Mouse (Mus musculus) right cerebral cortex, postnatal 14 days (tissue): ENCODE data around the gene Bnc1.
A peak's percentile ranks its signal among the peaks of the same experiment; 100 is the strongest.

Experiments used
- DNase-seq: peaks from one replicate; pipeline ENCODE4 v3.0.0; 2022

Bnc1 gene

GRCm38 (mm10) chr7:81992131-81993061 lies at the start of gene Bnc1:
Bnc1 (minus strand) TSS chr7:81992292.
- DNase-seq = no peak

GRCm38 (mm10) chr7:82033347-82033746 lies 41.3 kb upstream of the Bnc1 start:
- no peak for DNase-seq

- no peak for DNase-seq
These were observed 37.6 kb upstream of the Bnc1 start for GRCm38 (mm10) chr7:82029666-82030065.

GRCm38 (mm10) chr7:82025802-82026201 lies 33.7 kb upstream of the Bnc1 start:
- no peak for DNase-seq

DNA sequence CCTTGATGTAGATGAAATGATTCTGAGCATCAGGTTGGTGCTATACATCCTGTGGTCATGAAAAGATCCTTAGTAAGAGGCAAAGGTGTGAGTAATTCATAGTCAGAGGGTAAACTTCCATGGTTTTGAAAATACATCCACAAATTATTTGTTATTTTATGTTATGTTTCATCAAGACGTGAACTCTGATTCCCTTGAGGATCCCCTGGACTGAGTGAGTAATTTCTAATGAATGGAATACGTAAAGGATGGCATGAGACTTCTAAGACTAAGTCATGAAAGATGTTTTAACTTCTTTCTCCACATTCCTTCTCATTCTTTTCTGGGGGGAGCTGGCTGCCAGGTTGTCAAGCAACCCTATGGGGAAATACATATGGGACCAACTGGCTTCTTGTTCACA lies 31.6 kb upstream of the Bnc1 start:
- no peak for DNase-seq

GRCm38 (mm10) chr7:82022404-82022803 lies 30.3 kb upstream of the Bnc1 start:
- no peak for DNase-seq

DNA sequence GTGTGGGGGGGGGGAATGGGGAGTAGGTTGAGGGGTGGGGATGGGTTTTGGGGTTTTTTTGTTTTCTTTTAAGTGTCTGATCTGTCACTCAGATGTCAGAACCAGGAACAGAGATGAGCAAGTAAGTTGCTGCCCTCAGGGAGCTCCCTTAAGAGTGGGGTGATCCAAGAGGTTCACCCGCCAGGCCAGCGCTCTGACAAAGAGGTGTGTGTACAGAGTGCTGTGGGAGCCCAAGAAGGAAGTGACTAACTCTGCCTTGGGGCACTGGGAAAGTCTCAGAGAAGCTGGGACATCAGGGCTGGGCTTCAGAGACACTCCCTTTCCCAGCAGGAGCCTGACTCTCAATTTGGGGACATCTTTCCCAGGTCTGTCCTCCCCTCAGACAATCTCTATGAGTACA lies 25.9 kb upstream of the Bnc1 start:
- no peak for DNase-seq

GRCm38 (mm10) chr7:82016751-82017710 lies 24.9 kb upstream of the Bnc1 start:
- DNase-seq = peak; percentile 23

- DNase-seq = no peak
These were observed 20.4 kb upstream of the Bnc1 start for GRCm38 (mm10) chr7:82012472-82012871.

GRCm38 (mm10) chr7:82011534-82012401 lies 19.7 kb upstream of the Bnc1 start:
- DNase-seq = no peak

GRCm38 (mm10) chr7:82007151-82007550 lies 15.1 kb upstream of the Bnc1 start:
- DNase-seq = no peak

- DNase-seq = no peak
These were observed 12.1 kb upstream of the Bnc1 start for GRCm38 (mm10) chr7:82004228-82004627.

DNA sequence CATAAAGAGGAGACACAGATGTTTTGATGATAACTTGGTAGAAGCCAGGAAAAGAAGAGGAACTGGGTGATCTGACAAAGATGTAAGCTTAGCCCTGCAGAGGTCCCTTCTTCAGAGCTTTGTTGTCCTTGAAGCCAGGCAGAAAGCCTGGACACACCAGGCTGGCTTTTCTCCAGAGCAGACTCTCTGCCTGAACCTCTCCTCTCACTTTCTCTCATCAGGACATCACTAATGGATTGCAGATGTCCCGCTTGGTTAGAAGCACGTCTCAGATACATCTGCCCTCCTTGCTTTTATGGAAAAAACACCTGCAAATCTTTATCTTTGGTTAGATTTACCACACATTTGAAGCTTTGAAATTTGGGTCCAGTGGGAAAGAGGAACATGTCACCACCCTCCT lies 7.7 kb upstream of the Bnc1 start:
- DNase-seq = no peak

- no peak for DNase-seq
These were observed 7.3 kb upstream of the Bnc1 start for GRCm38 (mm10) chr7:81999372-81999771.

- DNase-seq = no peak
These were observed 3.9 kb upstream of the Bnc1 start for GRCm38 (mm10) chr7:81995975-81996374.

DNA sequence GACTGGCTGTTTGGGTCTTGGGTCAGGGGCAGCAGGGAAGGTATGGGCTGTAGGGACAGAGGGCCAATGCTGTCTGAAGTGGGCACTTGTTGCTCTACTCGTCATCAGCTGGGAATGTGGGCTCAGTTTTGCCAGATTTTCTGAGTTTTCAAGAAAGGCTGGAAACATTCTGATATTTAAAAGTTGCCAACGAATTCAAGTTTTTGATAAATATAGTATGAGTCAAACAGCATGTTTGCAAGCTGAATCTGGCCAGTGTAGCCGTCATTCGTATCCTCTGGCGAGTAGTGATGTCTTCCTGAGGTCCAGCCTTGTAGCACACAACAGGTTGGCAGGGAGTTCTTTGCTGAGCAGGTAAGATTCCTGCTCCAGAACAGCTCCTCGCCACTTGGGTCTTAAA lies 3.0 kb upstream of the Bnc1 start:
- no peak for DNase-seq

DNA sequence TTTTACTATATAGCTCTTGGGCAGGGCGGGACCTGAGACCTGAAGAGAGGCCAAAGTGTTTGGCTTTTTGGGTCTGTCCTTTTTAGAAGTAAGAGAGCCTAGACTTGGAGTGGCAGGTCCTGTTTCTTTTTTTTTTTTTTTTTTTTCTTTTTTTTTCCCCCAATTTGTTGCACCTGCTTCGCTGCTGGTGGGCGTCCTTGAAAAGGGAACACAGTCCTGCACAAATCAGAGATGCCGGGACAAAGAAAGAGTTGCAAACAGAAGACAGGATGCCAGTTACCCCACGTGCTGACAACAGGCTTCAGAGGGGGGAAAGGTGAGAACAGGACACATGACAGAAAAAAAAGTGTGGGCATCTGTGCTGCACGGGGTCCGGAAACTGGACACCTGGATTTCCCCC lies 1.0 kb upstream of the Bnc1 start:
- DNase-seq = no peak

GRCm38 (mm10) chr7:81991611-81992061 lies 456 bp downstream of the Bnc1 start:
- no peak for DNase-seq

DNA sequence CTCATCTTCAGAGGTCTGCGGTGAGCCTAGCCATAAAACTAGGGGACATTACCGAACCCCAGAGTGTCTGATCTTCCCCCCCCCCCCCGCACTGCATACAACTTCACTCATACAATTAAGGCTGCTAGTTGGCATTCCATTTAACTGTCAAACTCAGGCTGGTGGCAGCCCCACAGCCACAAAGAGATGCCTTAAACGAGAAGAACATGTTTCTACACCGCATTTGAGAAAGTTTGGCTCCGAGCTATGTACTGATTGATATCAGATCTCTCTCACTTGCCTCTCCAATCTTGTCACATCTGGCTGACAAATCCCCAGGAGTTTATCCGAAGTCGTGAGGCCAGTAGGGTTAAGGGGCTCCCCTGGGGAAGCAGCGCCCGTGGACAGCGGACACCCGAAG lies 976 bp downstream of the Bnc1 start:
- no peak for DNase-seq

GRCm38 (mm10) chr7:81983651-81984050 lies 8.4 kb downstream of the Bnc1 start:
- DNase-seq = no peak

- DNase-seq = no peak
These were observed 13.8 kb downstream of the Bnc1 start for GRCm38 (mm10) chr7:81978304-81978703.

DNA sequence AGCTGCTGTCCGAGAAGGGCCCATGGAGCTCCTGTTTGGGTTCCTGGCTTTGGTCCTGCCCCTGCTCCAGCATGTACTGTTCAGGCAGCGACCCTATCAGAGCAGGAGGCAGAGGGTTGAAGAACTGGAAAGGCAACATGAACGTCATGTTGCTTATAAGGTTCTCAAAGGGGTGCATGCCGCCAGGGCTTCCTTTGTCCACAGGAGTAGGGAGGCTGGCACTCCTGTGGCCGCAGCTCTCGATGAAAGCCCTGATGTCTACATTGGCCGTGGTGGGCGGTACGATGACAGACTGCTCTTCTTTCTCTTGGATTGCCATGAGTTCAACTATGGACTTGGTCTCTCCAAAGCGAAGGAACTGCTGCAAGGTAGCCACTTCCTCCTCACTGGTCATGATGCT lies 17.5 kb downstream of the Bnc1 start:
- DNase-seq = no peak

GRCm38 (mm10) chr7:81973939-81974338 lies 18.2 kb downstream of the Bnc1 start:
- no peak for DNase-seq
